Mouse (Mus musculus): ENCODE measurements around the gene Rasgrf1. TPM values are rescaled to one million over a fixed set of nuclear protein-coding genes. Genes with fewer than 3 reads are reported as not detected.

The Rasgrf1 gene
- polyA plus RNA-seq, 1 experiment from 2014 or later, result 0.15 TPM

DNA sequence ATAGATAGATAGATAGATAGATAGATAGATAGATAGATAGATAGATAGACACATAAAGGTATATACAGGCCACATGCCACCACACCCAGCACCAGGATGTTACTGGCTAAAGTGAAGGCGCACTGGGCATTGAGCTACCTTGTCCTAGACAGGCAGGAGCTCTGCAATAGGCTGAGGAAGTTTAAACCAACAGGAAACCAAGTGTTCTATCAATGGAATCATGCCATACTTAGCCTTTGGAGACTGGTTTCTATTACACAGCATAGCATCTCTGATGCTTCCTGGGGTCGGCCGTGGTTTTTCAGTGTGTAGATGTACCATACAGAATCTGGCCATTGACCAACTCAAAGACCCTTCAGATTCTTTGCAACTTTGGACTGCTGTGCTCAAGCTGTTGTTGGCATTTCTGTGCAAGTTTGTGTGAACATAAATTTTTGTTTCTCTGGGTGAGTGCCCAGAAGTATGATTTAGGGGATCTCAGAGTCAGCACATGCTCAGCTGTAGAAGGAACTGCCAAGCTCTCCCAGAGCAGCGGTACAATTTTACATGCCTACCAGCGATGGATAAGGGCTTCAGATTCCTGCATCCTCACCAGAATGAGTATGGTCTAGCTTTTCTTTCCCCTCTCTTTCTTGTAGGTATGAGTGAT lies 17.0 kb upstream of the Rasgrf1 start:
- DNase-seq (ENCODE audit: low spot score) (no peak), ATAC-seq (ENCODE audit: low FRiP score) (no peak)
- 94% methylated on average over 5 of the region's 5 CpGs for WGBS
- Histone ChIP-seq H3K27ac (ENCODE audit: low read depth, low read length) (no peak overlapping the region), H3K4me1 (replicated peaks; ENCODE audit: control insufficient read depth, insufficient read depth, low read length) (no peaks in the 10 kb centered on the region), H3K9ac (ENCODE audit: low read depth, low read length) (no peak overlapping the region), H3K4me2 (replicated peaks; ENCODE audit: low read depth, low read length) (no peak overlapping the region), H3K4me3 (ENCODE audit: low read depth, low read length) (no peak overlapping the region), H3K9me3 (ENCODE audit: control insufficient read depth, low read length) (no peaks in the 10 kb centered on the region), H3K36me3 (ENCODE audit: control insufficient read depth, insufficient read depth, low read length) (no peaks in the 10 kb centered on the region), H3K27me3 (ENCODE audit: control insufficient read depth, insufficient read depth, low read length) (no peaks in the 10 kb centered on the region)

DNA sequence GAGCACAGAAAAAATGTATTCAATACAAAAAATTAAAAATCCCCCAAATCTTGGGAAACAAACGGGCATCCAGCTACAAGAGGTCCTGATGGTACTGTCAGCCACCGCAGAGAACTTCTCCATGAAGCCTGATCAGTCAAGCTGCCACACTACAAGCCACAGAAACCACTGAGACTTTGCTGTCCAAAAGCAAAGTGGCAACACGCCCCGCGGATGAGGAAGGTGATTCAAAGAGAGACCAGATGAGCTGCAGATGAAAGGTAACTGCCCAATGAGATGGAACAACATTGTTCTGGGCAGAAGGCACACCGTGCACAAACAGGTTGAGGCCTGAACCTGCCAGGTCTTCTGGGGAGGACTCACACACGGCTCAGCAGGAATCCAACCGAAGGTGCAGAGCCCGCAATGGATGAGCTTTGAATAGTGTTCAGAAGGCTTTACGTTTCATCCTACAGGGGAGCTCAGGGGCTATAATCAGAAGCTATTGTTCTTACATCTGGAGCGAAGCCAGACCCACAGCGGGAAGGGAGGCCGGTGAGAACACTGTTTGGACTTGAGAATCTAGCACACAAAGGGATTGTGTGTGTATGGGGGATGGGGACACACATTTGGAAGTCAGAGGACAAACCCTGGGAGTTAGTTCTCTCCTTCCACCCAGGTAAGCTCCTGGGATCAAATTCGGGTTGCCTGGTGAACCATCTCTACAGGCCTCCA lies 9.4 kb upstream of the Rasgrf1 start:
- Histone ChIP-seq H3K9me3 (ENCODE audit: control insufficient read depth, low read length) (no peaks in the 10 kb centered on the region), H3K27ac (ENCODE audit: low read depth, low read length) (no peak overlapping the region), H3K4me2 (replicated peaks; ENCODE audit: low read depth, low read length) (no peak overlapping the region), H3K9ac (ENCODE audit: low read depth, low read length) (no peak overlapping the region), H3K36me3 (ENCODE audit: control insufficient read depth, insufficient read depth, low read length) (no peaks in the 10 kb centered on the region), H3K4me1 (replicated peaks; ENCODE audit: control insufficient read depth, insufficient read depth, low read length) (no peaks in the 10 kb centered on the region), H3K4me3 (ENCODE audit: low read depth, low read length) (no peak overlapping the region), H3K27me3 (ENCODE audit: control insufficient read depth, insufficient read depth, low read length) (no peaks in the 10 kb centered on the region)
- no peak for DNase-seq (ENCODE audit: low spot score)
- ATAC-seq (ENCODE audit: low FRiP score), result no peak
- WGBS, result 33% methylated on average over 14 of the region's 14 CpGs

DNA sequence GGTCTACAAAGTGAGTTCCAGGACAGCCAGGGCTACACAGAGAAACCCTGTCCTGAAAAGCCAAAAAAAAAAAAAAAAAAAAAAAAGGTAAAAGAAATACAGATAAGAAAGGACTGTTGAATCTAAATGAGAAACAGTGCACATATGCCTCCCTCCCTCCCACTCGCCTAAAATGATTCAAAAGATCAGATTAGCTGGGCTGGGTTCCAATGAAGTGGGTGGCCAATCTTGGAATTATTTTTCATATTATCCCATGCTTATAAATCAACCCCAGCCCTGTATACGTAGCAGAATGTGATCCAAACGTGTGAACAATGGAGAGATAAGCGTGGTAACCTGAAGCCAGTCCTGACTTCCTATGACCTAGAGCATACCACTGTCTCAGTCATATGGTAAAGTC lies 8.5 kb upstream of the Rasgrf1 start:
- Histone ChIP-seq H3K27ac (ENCODE audit: low read depth, low read length) (no peak overlapping the region), H3K4me3 (ENCODE audit: low read depth, low read length) (no peak overlapping the region), H3K36me3 (ENCODE audit: control insufficient read depth, insufficient read depth, low read length) (no peaks in the 10 kb centered on the region), H3K9ac (ENCODE audit: low read depth, low read length) (no peak overlapping the region), H3K4me2 (replicated peaks; ENCODE audit: low read depth, low read length) (no peak overlapping the region), H3K27me3 (ENCODE audit: control insufficient read depth, insufficient read depth, low read length) (no peaks in the 10 kb centered on the region), H3K9me3 (ENCODE audit: control insufficient read depth, low read length) (no peaks in the 10 kb centered on the region), H3K4me1 (replicated peaks; ENCODE audit: control insufficient read depth, insufficient read depth, low read length) (no peaks in the 10 kb centered on the region)
- WGBS, result 88% methylated on average over 4 of the region's 4 CpGs
- ATAC-seq (ENCODE audit: low FRiP score), result no peak
- DNase-seq (ENCODE audit: low spot score), result no peak

DNA sequence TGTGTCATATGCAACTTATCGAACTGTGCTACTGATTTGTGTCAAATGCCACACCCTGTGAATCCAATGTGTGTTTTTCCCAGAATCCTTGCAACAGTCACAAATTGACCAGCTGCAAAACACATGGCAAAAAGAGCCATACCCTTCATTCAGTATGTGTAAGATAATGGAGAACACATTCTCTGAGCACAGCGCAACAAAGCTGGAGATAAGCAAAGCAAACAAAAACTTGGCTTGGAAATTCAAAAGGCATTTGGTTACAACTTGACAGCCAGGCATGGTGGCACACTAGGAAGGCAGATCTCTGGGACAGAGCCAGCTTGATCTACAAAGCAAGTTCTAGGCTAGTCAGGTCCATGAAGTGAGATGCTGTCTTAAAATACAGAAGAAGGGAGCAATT lies 6.9 kb upstream of the Rasgrf1 start:
- Histone ChIP-seq H3K4me3 (ENCODE audit: low read depth, low read length) (no peak overlapping the region), H3K4me2 (replicated peaks; ENCODE audit: low read depth, low read length) (no peak overlapping the region), H3K27me3 (ENCODE audit: control insufficient read depth, insufficient read depth, low read length) (peaks cover 14% of the 10 kb centered on the region), H3K36me3 (ENCODE audit: control insufficient read depth, insufficient read depth, low read length) (no peaks in the 10 kb centered on the region), H3K9me3 (ENCODE audit: control insufficient read depth, low read length) (no peaks in the 10 kb centered on the region), H3K4me1 (replicated peaks; ENCODE audit: control insufficient read depth, insufficient read depth, low read length) (no peaks in the 10 kb centered on the region), H3K9ac (ENCODE audit: low read depth, low read length) (no peak overlapping the region), H3K27ac (ENCODE audit: low read depth, low read length) (no peak overlapping the region)
- no peak for DNase-seq (ENCODE audit: low spot score)
- WGBS, result 63% methylated on average over 2 of the region's 2 CpGs
- no peak for ATAC-seq (ENCODE audit: low FRiP score)

DNA sequence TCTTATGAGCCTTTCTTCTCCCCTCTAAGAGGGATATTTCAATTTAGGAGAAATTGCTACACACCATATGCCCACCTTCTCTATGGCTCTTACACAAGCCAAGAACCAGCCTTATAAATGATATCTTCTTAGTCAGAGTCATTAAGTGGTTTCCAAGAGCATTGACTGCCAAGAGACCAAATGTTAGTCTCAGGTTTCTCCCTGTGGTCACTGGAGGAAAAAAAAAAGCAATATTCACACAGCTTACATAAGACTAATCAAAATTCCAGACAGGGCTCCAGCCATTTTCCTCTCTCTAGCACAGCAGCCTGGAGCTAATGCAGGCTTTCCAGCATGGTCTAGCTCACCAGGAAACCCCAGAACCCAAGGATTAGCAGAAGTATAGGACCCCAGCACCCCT lies 3.1 kb upstream of the Rasgrf1 start:
- no peak overlapping the region for H3K4me2 ChIP-seq (replicated peaks; ENCODE audit: low read depth, low read length)

DNA sequence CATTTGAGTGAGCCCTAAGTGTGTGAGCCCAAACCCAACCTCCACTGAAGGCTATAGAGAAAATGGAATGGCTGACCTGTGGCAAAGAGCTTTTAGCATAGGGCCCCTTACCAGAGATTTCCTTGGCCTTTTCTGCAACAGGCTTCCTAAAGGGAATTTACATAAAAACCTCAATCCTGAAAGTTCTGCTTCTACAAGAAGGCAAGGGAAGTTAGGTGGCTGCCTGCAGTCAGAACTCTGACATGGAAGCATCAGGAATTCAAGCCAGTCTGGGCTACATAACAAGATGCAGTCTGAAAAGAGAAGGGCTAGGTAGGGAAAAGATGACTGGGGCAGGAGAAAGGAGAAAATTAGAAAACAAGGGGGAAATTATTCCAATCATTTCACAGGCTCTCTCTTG lies 1.8 kb upstream of the Rasgrf1 start:
- Histone ChIP-seq H3K27ac (ENCODE audit: low read depth, low read length) (no peak overlapping the region), H3K9ac (ENCODE audit: low read depth, low read length) (no peak overlapping the region), H3K27me3 (ENCODE audit: control insufficient read depth, insufficient read depth, low read length) (peaks cover 51% of the 10 kb centered on the region), H3K4me1 (replicated peaks; ENCODE audit: control insufficient read depth, insufficient read depth, low read length) (peaks cover 5% of the 10 kb centered on the region; the same call in 1 of the 2 replicates), H3K9me3 (ENCODE audit: control insufficient read depth, low read length) (no peaks in the 10 kb centered on the region), H3K4me2 (replicated peaks; ENCODE audit: low read depth, low read length) (no peak overlapping the region), H3K4me3 (ENCODE audit: low read depth, low read length) (no peak overlapping the region), H3K36me3 (ENCODE audit: control insufficient read depth, insufficient read depth, low read length) (no peaks in the 10 kb centered on the region)
- ATAC-seq (ENCODE audit: low FRiP score), result no peak
- no peak for DNase-seq (ENCODE audit: low spot score)

More for the DNA sequence above, 3.1 kb upstream of the Rasgrf1 start:
- H3K4me1 ChIP-seq (replicated peaks; ENCODE audit: control insufficient read depth, insufficient read depth, low read length), result peaks cover 5% of the 10 kb centered on the region; the same call in 1 of the 2 replicates
- H3K9ac ChIP-seq (ENCODE audit: low read depth, low read length), result no peak overlapping the region
- H3K27me3 ChIP-seq (ENCODE audit: control insufficient read depth, insufficient read depth, low read length), result peaks cover 48% of the 10 kb centered on the region
- no peaks in the 10 kb centered on the region for H3K9me3 ChIP-seq (ENCODE audit: control insufficient read depth, low read length)
- H3K27ac ChIP-seq (ENCODE audit: low read depth, low read length), result no peak overlapping the region
- no peaks in the 10 kb centered on the region for H3K36me3 ChIP-seq (ENCODE audit: control insufficient read depth, insufficient read depth, low read length)
- H3K4me3 ChIP-seq (ENCODE audit: low read depth, low read length), result no peak overlapping the region
- ATAC-seq (ENCODE audit: low FRiP score), result no peak
- DNase-seq (ENCODE audit: low spot score), result no peak

DNA sequence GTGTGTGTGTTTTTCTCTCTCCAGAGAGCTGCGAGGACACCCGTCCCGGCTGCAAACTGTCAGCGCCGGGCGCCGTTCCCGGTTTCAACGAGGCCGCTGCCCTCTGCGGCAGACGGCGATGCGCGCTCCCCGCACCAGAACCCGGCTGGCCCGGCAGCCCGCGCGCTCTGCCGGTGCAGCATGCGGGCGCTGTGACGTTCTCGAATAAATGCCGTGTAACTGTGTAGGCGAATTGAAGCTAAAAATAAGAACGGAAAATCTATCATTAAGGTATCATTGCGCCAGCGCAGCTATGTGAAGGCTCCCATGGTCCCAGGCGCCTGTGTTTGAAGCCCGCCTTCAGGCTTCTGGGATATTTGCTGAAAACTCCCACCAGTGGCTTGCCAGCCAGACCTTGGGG lies 1.1 kb upstream of the Rasgrf1 start:
- no peak for ATAC-seq (ENCODE audit: low FRiP score)
- DNase-seq (ENCODE audit: low spot score), result peak; percentile 66
- Histone ChIP-seq H3K9ac (ENCODE audit: low read depth, low read length) (no peak overlapping the region), H3K4me1 (replicated peaks; ENCODE audit: control insufficient read depth, insufficient read depth, low read length) (peaks cover 5% of the 10 kb centered on the region; the same call in 1 of the 2 replicates), H3K4me2 (replicated peaks; ENCODE audit: low read depth, low read length) (peak overlapping the region; percentile 87), H3K4me3 (ENCODE audit: low read depth, low read length) (peak overlapping the region; percentile 42), H3K9me3 (ENCODE audit: control insufficient read depth, low read length) (no peaks in the 10 kb centered on the region), H3K27ac (ENCODE audit: low read depth, low read length) (no peak overlapping the region), H3K36me3 (ENCODE audit: control insufficient read depth, insufficient read depth, low read length) (no peaks in the 10 kb centered on the region), H3K27me3 (ENCODE audit: control insufficient read depth, insufficient read depth, low read length) (peaks cover 51% of the 10 kb centered on the region)
- under 1% methylated on average over 33 of the region's 33 CpGs for WGBS

DNA sequence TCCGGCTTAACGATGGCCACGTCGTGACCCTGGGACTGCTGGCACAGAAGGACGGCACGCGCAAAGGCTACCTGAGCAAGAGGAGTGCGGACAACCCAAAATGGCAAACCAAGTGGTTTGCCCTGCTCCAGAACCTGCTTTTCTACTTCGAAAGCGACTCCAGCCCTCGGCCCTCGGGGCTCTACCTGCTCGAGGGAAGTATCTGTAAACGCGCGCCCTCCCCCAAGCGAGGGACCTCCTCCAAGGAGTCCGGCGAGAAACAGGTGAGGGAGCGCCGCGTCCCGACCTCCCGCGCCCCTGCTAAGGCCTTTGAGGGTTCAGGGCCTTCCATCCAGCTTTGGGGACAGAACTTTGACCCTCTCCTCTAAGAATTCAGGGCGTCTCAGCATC lies 298 bp downstream of the Rasgrf1 start:
- H3K4me3 ChIP-seq (ENCODE audit: low read depth, low read length), result peak overlapping the region; percentile 42
- ATAC-seq (ENCODE audit: low FRiP score) (peak; percentile 29; the same call in 1 of the 2 replicates), DNase-seq (ENCODE audit: low spot score) (no peak)
- no peaks in the 10 kb centered on the region for H3K9me3 ChIP-seq (ENCODE audit: control insufficient read depth, low read length)
- H3K4me2 ChIP-seq (replicated peaks; ENCODE audit: low read depth, low read length), result peak overlapping the region; percentile 87
- peaks cover 53% of the 10 kb centered on the region for H3K27me3 ChIP-seq (ENCODE audit: control insufficient read depth, insufficient read depth, low read length)
- WGBS, result under 1% methylated on average over 26 of the region's 26 CpGs
- peaks cover 5% of the 10 kb centered on the region; the same call in 1 of the 2 replicates for H3K4me1 ChIP-seq (replicated peaks; ENCODE audit: control insufficient read depth, insufficient read depth, low read length)
- no peak overlapping the region for H3K27ac ChIP-seq (ENCODE audit: low read depth, low read length)
- H3K36me3 ChIP-seq (ENCODE audit: control insufficient read depth, insufficient read depth, low read length), result no peaks in the 10 kb centered on the region
- H3K9ac ChIP-seq (ENCODE audit: low read depth, low read length), result no peak overlapping the region
